Mouse (Mus musculus): ENCODE measurements around the gene Ncoa1.

DNA sequence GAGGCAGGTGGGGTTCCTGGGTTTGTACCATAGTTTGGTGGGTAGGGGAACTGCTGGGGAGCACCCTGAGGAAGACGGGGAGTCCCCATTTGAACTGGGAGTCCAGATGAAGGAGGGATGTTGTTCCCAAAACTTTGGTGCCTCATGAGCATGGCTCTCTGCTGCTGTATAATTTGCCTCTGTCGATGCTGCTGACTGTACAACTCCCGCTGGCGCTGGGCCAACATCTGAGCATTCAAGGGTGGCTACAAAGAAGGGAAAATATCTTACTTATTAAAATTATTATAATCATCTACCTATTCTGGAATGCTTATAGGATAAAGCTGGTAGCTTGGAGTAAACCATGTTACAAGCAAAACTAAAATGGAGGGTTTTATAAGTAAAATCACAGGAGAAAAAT, 209.2 kb downstream of the Ncoa1 start:
- no peak for TF ChIP-seq POLR2A (IDR thresholded peaks at IDR 0.05; ENCODE audit: extremely low read depth, insufficient read depth, low read length)
- no peak for TF ChIP-seq CTCF (IDR thresholded peaks at IDR 0.05; ENCODE audit: low read depth, low read length)

Measured in liver, adult 2 months (tissue).